Mouse (Mus musculus): ENCODE data around the gene Crb3. TPM values are rescaled to one million over a fixed set of nuclear protein-coding genes. Genes with fewer than 3 reads are reported as not detected.

Gene Crb3
- total RNA-seq (2023): not detected in 2 replicates

DNA sequence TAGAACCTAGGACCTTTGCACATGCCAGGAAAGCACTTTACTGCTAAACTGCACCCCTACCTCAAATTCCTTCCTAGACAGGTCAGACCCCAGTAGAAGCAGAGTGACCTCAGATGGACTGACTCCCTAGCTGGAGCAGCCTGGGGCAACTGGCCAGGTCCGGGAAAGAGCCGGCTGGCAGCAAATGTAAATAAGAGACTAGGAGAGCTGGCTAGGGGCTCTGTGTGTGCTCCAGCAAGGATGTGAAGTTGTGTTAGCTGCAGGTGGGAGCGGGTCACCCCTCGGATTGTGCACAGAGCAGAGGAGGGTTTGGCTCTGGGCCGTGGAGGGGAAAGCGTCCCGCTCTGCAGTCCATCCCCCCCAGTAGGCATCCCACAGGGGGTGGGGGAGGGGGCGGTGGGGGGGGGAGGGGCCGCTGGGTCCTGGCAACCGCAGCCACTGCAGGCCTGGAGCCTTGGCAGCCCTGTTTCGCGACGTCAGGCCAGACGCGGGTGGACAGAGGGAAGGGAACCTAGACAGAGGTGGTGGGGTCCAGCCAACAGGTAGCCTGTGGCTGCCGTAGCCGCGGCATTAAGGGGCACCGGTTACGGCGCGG lies at the start of gene Crb3:
Gene Crb3, plus strand, starts transcription at position 215 of the 595 bp plus-strand sequence.

DNA sequence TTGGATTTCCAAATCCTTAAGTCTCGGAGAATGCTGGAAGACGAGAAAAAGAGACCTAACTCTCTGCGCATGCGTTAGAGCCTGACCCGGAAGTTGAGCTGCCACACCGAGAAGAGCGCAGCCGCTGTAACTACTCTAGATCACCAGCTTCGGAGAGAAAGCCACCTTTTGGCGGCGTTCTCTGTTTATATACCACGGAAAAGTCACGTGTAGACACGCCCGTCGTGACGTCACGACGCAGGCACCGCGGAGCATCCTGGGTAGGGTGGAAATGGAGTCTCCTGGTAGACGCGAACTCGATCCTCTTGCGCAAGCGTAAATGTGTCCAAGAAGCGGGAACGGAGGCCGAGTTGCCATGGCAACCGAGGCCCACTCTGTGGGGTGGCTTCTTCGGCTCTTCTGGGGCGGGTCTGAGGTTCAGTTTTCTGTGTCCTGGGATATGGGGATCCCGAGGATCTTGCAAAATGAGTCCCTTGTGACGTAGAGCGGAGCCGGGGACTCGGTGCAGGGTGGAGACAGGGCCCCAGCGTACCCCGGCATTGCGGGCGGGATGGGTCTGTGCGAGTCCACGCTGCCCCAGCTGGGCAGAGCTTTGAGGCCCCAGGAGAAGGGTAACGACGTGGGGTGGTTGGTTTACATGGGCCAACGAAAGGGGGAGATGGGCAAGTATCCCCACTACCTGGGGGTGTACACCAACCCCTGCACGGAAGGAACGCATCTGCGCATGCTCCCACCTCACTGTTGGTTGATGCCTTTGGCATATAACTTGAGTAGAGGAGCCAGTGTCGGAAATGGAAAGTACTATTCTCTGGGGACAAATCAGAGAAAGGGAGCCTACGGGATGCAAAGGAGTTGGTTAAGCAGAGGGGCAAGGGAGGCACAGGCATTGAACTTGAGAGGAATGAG lies 47.4 kb upstream of the Crb3 start, which contains the start of the genes Gtf2f1 and Gm17949:
Gene Gtf2f1, minus strand, starts transcription at position 53 of the 906 bp plus-strand sequence.
Gene Gm17949, plus strand, starts transcription at position 234 of the 906 bp plus-strand sequence.

DNA sequence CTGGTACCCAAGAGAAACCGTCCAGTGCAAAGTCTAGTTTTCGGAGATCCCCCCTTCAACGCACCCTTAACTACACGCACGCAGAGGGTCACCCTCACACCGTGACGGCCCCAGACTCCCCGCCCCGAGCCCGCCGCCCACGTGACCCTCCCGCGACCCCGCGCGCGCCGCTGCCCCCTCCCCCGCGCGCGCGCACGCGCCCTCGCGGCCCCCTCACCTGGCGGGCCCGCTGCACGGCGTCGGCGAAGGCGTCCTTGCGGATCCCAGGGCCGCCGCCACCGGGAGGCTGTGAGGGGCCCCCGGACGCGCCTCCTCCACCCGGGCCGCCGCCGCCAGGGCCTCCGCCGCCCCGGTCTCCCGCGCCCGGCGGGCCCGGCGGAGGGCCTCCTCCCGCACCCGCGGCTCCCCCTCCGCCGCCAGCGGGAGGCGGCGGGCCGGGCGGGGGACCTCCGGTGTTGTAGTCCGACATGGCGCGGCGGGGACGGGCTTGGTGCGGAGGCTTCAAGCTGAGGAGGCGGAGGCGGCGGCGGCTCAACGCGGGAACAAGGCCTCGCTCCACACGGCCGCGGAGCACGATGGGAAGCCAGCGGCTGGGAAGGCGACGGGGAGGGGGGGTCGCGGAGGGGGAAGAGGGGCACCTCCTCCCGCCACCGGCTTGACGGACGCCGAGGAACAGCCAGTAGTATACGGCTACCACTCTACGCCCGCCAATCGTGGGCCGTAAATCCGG lies 27.8 kb upstream of the Crb3 start, which contains the start of gene Khsrp:
Gene Khsrp, minus strand, starts transcription at position 592 of the 730 bp plus-strand sequence.

DNA sequence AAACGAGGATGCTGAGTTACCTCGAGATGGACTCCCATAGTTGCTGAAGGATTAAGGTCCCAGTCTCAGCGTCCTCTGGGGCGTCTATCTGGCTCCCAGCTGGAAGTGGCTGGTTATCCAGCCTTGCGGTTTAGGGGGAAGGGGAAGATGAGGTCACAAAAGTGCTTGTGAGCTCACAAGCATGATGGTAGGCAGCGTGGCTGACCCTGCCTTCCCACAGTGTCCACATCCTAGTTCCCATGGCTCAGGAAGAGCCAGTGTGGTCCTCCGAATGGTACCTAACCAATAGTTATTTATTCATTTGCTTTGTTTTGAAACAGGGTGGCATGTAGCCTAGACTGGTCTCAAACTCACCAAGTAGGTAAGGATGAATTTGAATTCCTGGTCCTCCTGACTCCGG lies 17.4 kb upstream of the Crb3 start, which contains the start of gene Slc25a41:
Gene Slc25a41, minus strand, starts transcription at position 101 of the 400 bp plus-strand sequence.

GRCm38 (mm10) chr17:57059486-57059977 lies 627 bp downstream of the Crb3 start, which contains the start of gene Slc25a23:
Slc25a23 (minus strand) TSS chr17:57059863.

DNA sequence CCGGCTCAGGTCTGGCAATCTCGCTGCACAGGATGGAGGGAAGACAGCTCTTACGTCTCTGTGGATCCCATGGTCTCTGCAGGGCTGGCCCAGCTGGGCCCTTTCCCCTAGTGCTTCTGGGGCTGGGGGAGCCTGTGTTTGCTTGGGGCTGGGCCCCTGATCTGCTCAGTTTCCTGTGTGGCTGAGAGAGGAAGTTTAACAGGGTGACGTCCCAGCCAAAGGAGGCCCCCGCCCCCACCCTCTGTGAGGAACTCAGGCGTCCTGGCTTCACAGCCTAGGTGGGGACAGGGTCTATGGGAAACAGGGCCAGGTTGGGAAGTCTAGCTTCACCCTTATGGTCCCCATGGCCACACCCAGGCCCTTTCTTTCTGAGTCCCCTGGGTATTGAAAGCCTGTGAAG lies 19.4 kb downstream of the Crb3 start, which contains the start of gene Dennd1c:
Gene Dennd1c, minus strand, starts transcription at position 179 of the 400 bp plus-strand sequence.

DNA sequence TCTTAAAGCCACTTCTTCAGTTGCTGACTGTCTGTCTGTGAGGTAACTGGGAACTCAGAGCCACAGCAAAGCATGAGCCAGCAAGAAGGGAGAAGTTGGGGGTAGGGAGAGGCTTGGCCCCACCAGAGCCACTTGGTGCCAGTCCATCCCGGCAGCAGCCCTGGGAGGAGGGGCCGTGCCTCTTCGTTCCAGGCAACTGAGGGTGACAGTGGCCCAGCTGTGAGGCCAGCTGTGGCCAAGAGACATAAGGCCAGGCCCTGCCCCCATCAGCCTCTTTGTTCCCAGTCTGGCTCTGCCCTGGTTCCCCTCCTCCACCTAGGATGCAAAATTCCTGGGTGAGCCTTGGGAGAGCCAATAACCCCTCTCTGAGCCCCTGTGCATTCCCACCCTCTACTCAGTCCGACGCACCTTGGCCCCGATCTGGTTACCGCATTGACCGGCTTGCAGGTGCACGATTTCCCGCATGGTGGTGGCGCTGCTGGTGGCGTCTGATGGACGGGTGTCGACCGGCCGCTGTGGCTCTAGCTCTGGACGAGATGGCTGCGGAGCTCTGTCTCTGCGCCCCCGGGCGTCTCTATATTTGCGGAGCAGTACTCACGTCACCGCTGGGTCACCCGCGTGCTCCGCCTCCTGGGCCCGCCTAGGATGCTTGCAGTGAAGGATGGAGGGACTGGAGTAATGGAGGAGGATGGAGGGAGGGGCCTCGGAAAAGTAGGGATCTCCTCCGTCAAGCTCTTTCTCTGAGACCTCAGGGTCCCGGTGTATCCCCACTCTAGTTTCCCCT lies 28.3 kb downstream of the Crb3 start, which contains the start of gene Tubb4a:
Gene Tubb4a, minus strand, starts transcription at position 734 of the 784 bp plus-strand sequence.

GRCm38 (mm10) chr17:57105181-57106034 lies 46.5 kb downstream of the Crb3 start, which contains the start of gene Tnfsf9:
Tnfsf9 (plus strand) TSS chr17:57105325.

Other genes with a start within 250 kb of the Crb3 start
- gene Rfx2, start 228.1 kb upstream of the Crb3 start, total RNA-seq (2023): 10.2 and 12.6 TPM in 2 replicates
- not detected in 2 replicates for gene Acsbg2, start 184.7 kb upstream of the Crb3 start, total RNA-seq (2023)
- gene 1700061G19Rik, start 183.6 kb upstream of the Crb3 start, total RNA-seq (2023): 0.38 TPM in 1 of 2 replicates, not detected in the other
- gene Mllt1, start 123.7 kb upstream of the Crb3 start, total RNA-seq (2023): 15.6 and 19.8 TPM in 2 replicates
- not detected in 2 replicates for gene Acer1, start 77.0 kb upstream of the Crb3 start, total RNA-seq (2023)
- 5.8 and 10.5 TPM in 2 replicates for gene Clpp, start 68.8 kb upstream of the Crb3 start, total RNA-seq (2023)
- 6.7 and 8.1 TPM in 2 replicates for gene Alkbh7, start 61.8 kb upstream of the Crb3 start, total RNA-seq (2023)
- not detected in 2 replicates for gene Pspn, start 59.1 kb upstream of the Crb3 start, total RNA-seq (2023)
- 73.8 and 75.6 TPM in 2 replicates for gene Gtf2f1, start 47.8 kb upstream of the Crb3 start, total RNA-seq (2023)
- not detected in 2 replicates for gene Gm17949, start 47.6 kb upstream of the Crb3 start, total RNA-seq (2023)
- gene Khsrp, start 27.6 kb upstream of the Crb3 start, total RNA-seq (2023): 83.8 and 92.7 TPM in 2 replicates
- not detected in 2 replicates for gene Slc25a41, start 17.5 kb upstream of the Crb3 start, total RNA-seq (2023)
- gene Slc25a23, start 758 bp downstream of the Crb3 start, total RNA-seq (2023): 1.9 and 2.4 TPM in 2 replicates
- gene Dennd1c, start 19.4 kb downstream of the Crb3 start, total RNA-seq (2023): 176 and 217 TPM in 2 replicates
- not detected in 2 replicates for gene Tubb4a, start 28.7 kb downstream of the Crb3 start, total RNA-seq (2023)
- gene Tnfsf9, start 46.2 kb downstream of the Crb3 start, total RNA-seq (2023): 2.5 and 4.0 TPM in 2 replicates
- not detected in 2 replicates for gene Cd70, start 90.7 kb downstream of the Crb3 start, total RNA-seq (2023)
- 34.1 and 36.0 TPM in 2 replicates for gene Tnfsf14, start 135.1 kb downstream of the Crb3 start, total RNA-seq (2023)
- 448 and 499 TPM in 2 replicates for gene C3, start 169.0 kb downstream of the Crb3 start, total RNA-seq (2023)
- gene Gpr108, start 189.3 kb downstream of the Crb3 start, total RNA-seq (2023): 51.7 and 53.6 TPM in 2 replicates
- 3.5 and 6.1 TPM in 2 replicates for gene Trip10, start 190.3 kb downstream of the Crb3 start, total RNA-seq (2023)
- gene Vav1, start 220.0 kb downstream of the Crb3 start, total RNA-seq (2023): 148 and 202 TPM in 2 replicates

Measured in neutrophil, adult 65 days (primary cell).